ENCODE assay signal across 11 mouse cellular contexts in the genomic region with DNA sequence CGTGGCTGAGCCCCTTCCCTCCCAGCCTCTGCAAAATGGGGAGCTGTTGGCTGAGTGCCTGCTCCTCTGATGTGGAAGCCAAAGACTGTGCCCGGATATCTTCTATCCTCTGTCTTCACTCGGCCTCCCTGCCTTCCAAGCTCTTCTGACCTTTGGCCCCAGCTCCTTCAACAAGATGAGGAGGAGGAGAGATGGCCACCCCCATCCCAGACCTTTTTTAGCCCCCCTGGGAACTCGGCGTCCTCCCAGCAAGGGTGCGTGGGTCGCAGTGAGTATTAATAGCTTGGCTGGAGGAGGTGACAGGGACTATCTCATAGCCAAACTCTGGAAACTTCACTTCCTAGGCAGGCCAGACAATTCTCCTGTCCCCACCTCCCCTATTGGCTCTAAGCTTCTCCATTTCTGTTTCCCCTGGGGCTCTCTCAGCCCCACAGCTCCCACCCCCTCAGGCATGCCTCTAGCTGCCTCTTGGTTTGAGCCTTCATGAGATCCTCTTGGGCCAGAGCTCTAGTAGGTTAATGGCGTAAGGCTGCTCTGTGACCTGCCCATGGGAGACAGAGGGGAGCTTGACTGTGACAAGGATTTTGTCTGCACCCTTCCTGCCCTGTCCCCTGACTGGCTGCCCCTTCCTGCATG. TPM values are rescaled to one million over a fixed set of nuclear protein-coding genes. Genes with fewer than 3 reads are reported as not detected.
DNase-seq lines count a peak whose midpoint lies in the region; ATAC-seq lines count a peak whose summit lies in the region.
"Had no signal": no experiment of that assay in that cellular context is flagged by ENCODE, and none has a peak within 500 bp of the region (broad histone marks: within the 10 kb centered on the region; RNA-seq: fewer than 3 reads in every experiment).

No protein-coding gene starts in this region.

- H3K9me3 ChIP-seq in forebrain, embryonic 10.5 days = peaks cover 6% of the 10 kb centered on the region; the same call in 1 of the 2 replicates
- H3K9me3 ChIP-seq in forebrain, embryonic 13.5 days (replicated peaks) = no peaks in the 10 kb centered on the region
- H3K9me3 ChIP-seq: midbrain, embryonic 15.5 days had no signal

- DNase-seq in forebrain, embryonic 10.5 days (ENCODE audit: extremely low spot score, low spot score) = no peak
- DNase-seq in testis, postnatal 14 days (ENCODE audit: low spot score) = peak; percentile 63
- no peak for DNase-seq in testis, postnatal 10 days (ENCODE audit: low spot score)
- DNase-seq in kidney, postnatal 10 days = peak; percentile 70
- no peak for DNase-seq in spleen, postnatal 14 days (ENCODE audit: low spot score in 2 of 2)
- DNase-seq in urinary bladder, postnatal 25 days (ENCODE audit: low spot score) = no peak
- DNase-seq: right cerebral cortex, postnatal 14 days had no signal

- H3K27ac ChIP-seq in forebrain, embryonic 10.5 days = peak overlapping the region; percentile 52
- no peak overlapping the region for H3K27ac ChIP-seq in forebrain, embryonic 13.5 days
- H3K27ac ChIP-seq: limb, embryonic 12.5 days; midbrain, embryonic 15.5 days had no signal

- H3K36me3 ChIP-seq in forebrain, embryonic 10.5 days (replicated peaks) = no peaks in the 10 kb centered on the region
- no peaks in the 10 kb centered on the region for H3K36me3 ChIP-seq in forebrain, embryonic 13.5 days (ENCODE audit: poor library complexity, severe bottlenecking)
- H3K36me3 ChIP-seq: limb, embryonic 12.5 days; midbrain, embryonic 15.5 days had no signal

- no peak overlapping the region for H3K4me3 ChIP-seq in forebrain, embryonic 10.5 days
- no peak overlapping the region for H3K4me3 ChIP-seq in forebrain, embryonic 13.5 days
- H3K4me3 ChIP-seq: limb, embryonic 12.5 days; midbrain, embryonic 15.5 days had no signal

- 74% methylated on average over 8 of the region's 8 CpGs for WGBS in forebrain, embryonic 10.5 days
- WGBS in forebrain, embryonic 13.5 days = 58% methylated on average over 8 of the region's 8 CpGs

- no peak for ATAC-seq in forebrain, embryonic 13.5 days
- no peak for ATAC-seq in monocyte, adult 5-6 weeks (replicated peaks; ENCODE audit: insufficient number of reproducible peaks, low FRiP score, low TSS enrichment, poor library complexity, severe bottlenecking)
- ATAC-seq: midbrain, embryonic 15.5 days had no signal

- peaks cover 59% of the 10 kb centered on the region for H3K4me1 ChIP-seq in forebrain, embryonic 10.5 days
- H3K4me1 ChIP-seq in forebrain, embryonic 13.5 days = peaks cover 18% of the 10 kb centered on the region
- H3K4me1 ChIP-seq: midbrain, embryonic 15.5 days had no signal

- H3K4me2 ChIP-seq in forebrain, embryonic 13.5 days = no peak overlapping the region
- H3K4me2 ChIP-seq: limb, embryonic 12.5 days; midbrain, embryonic 15.5 days had no signal

- no peaks in the 10 kb centered on the region for H3K27me3 ChIP-seq in forebrain, embryonic 10.5 days (ENCODE audit: poor library complexity, severe bottlenecking)
- H3K27me3 ChIP-seq in forebrain, embryonic 13.5 days = no peaks in the 10 kb centered on the region
- H3K27me3 ChIP-seq: limb, embryonic 12.5 days; midbrain, embryonic 15.5 days had no signal

- no peak overlapping the region for H3K9ac ChIP-seq in forebrain, embryonic 13.5 days
- H3K9ac ChIP-seq: limb, embryonic 12.5 days; midbrain, embryonic 15.5 days had no signal

RNA-seq across cellular contexts. Expression of a gene that starts 22.7 kb away (rescaled TPM):
- 1,043 and 1,081 TPM in 2 replicates for polyA plus RNA-seq in forebrain, embryonic 10.5 days (2016; fragmentation: Nextera tagmentation; extraction: Ambion mirVana)
- 793 and 845 TPM in 2 replicates for polyA plus RNA-seq in forebrain, embryonic 13.5 days (2015; fragmentation: Nextera tagmentation; extraction: Ambion mirVana)
- total RNA-seq in monocyte, adult 5-6 weeks (2017) = 521 to 617 TPM (median 563 TPM) in 3 replicates

RNA-seq across cellular contexts. Expression of a gene that starts 31.6 kb away (rescaled TPM):
- polyA plus RNA-seq in forebrain, embryonic 10.5 days (2016; fragmentation: Nextera tagmentation; extraction: Ambion mirVana) = 45.6 and 51.3 TPM in 2 replicates
- 35.8 and 42.2 TPM in 2 replicates for polyA plus RNA-seq in forebrain, embryonic 13.5 days (2015; fragmentation: Nextera tagmentation; extraction: Ambion mirVana)
- 2.8 to 9.5 TPM (median 5.4 TPM) in 3 replicates for total RNA-seq in monocyte, adult 5-6 weeks (2017)

RNA-seq across cellular contexts. Expression of a gene that starts 38.1 kb away (rescaled TPM):
- polyA plus RNA-seq in forebrain, embryonic 10.5 days (2016; fragmentation: Nextera tagmentation; extraction: Ambion mirVana) = 17.6 and 18.9 TPM in 2 replicates
- polyA plus RNA-seq in forebrain, embryonic 13.5 days (2015; fragmentation: Nextera tagmentation; extraction: Ambion mirVana) = 7.1 and 8.7 TPM in 2 replicates
- 8.7 to 21.2 TPM (median 12.2 TPM) in 3 replicates for total RNA-seq in monocyte, adult 5-6 weeks (2017)

RNA-seq across cellular contexts. Expression of a gene that starts 40.7 kb away (rescaled TPM):
- 4.4 and 6.0 TPM in 2 replicates for polyA plus RNA-seq in forebrain, embryonic 10.5 days (2016; fragmentation: Nextera tagmentation; extraction: Ambion mirVana)
- polyA plus RNA-seq in forebrain, embryonic 13.5 days (2015; fragmentation: Nextera tagmentation; extraction: Ambion mirVana) = 3.0 and 4.3 TPM in 2 replicates
- total RNA-seq in monocyte, adult 5-6 weeks (2017) = 2.7 to 3.3 TPM (median 3.2 TPM) in 3 replicates

RNA-seq across cellular contexts. Expression of a gene that starts 40.9 kb away (rescaled TPM):
- polyA plus RNA-seq in forebrain, embryonic 10.5 days (2016; fragmentation: Nextera tagmentation; extraction: Ambion mirVana) = 40.7 and 42.8 TPM in 2 replicates
- 40.5 and 50.9 TPM in 2 replicates for polyA plus RNA-seq in forebrain, embryonic 13.5 days (2015; fragmentation: Nextera tagmentation; extraction: Ambion mirVana)
- 1.5 to 6.5 TPM in 2 of 3 replicates, not detected in the other for total RNA-seq in monocyte, adult 5-6 weeks (2017)

Comparison
In these comparisons a context has a peak if more than half of its experiments do, and no peak if none do; other contexts are left out.
1. DNase-seq: peak in testis, postnatal 14 days (single experiment) and kidney, postnatal 10 days (single experiment); none in forebrain, embryonic 10.5 days (single experiment), testis, postnatal 10 days (single experiment), spleen, postnatal 14 days (0 of 2) and urinary bladder, postnatal 25 days (single experiment).